Mouse (Mus musculus) forebrain, embryonic 16.5 days (tissue): Measurements from ENCODE around the gene Kif12. TPM values are rescaled to one million over a fixed set of nuclear protein-coding genes. Genes with fewer than 3 reads are reported as not detected.

Source experiments
- ATAC-seq: fragments of 200-750 bp; cut with Nextera tagmentation; 2 replicates; pipeline ENCODE4 v1.8.0; 2017; ENCODE audit warnings: mild to moderate bottlenecking, moderate library complexity
- H3K27ac ChIP-seq: fragments of 300-500 bp; sonication (generic); 2 replicates; pipeline ENCODE4 v1.5.1; 2014; ENCODE audit warnings: low read length, control low read depth
- H3K27me3 ChIP-seq: fragments of 300-500 bp; sonication (generic); replicated peaks from 2 replicates; pipeline ENCODE4 v1.6.1; 2014; ENCODE audit warnings: low read length; ENCODE audit not compliant: control insufficient read depth, insufficient read depth
- H3K36me3 ChIP-seq: fragments of 300-500 bp; sonication (generic); 2 replicates; pipeline ENCODE4 v1.6.1; 2014; ENCODE audit not compliant: control insufficient read depth, insufficient read depth
- H3K4me1 ChIP-seq: fragments of 300-500 bp; sonication (generic); replicated peaks from 2 replicates; pipeline ENCODE4 v1.6.1; 2014; ENCODE audit warnings: low read length; ENCODE audit not compliant: control insufficient read depth, insufficient read depth
- H3K4me2 ChIP-seq: fragments of 300-500 bp; sonication (generic); 2 replicates; pipeline ENCODE4 v1.6.1; 2014; ENCODE audit warnings: mild to moderate bottlenecking, low read length, control low read depth
- H3K4me3 ChIP-seq: fragments of 300-500 bp; sonication (generic); replicated peaks from 2 replicates; pipeline ENCODE4 v1.5.1; 2014; ENCODE audit warnings: mild to moderate bottlenecking, low read length, control low read depth
- H3K9ac ChIP-seq: fragments of 300-500 bp; sonication (generic); replicated peaks from 2 replicates; pipeline ENCODE4 v1.6.1; 2014; ENCODE audit warnings: low read depth, low read length, control low read depth
- H3K9me3 ChIP-seq: fragments of 300-500 bp; sonication (generic); 2 replicates; pipeline ENCODE4 v1.6.1; 2016; ENCODE audit warnings: low read length; ENCODE audit not compliant: control insufficient read depth
- WGBS: fragments of 180-500 bp; shearing (Covaris S2); extraction: QIAGEN DNeasy Blood & Tissue Kit; methylation state at CpG from one replicate; pipeline ENCODE4 v1.1.7; 2014; 5-methylcytosine and 5-hydroxymethylcytosine counted together
- polyA plus RNA-seq: library from polyadenylated mRNA; unstranded; fragments of >200 nt; fragmentation: Nextera tagmentation; extraction: Ambion mirVana; gene quantifications from 2 replicates; pipeline ENCODE4 v1.2.1, GENCODE M21; 2015

Gene Kif12
- polyA plus RNA-seq, 1 experiment from 2014 or later: 0.10 TPM

- Histone ChIP-seq H3K36me3 (no peaks in the 10 kb centered on the region), H3K4me3 (peak within 1 kb of the TSS; percentile 52), H3K4me2 (peak within 1 kb of the TSS; percentile 96), H3K27ac (no peak within 1 kb of the TSS), H3K9ac (no peak within 1 kb of the TSS; the same call in 1 of the 2 replicates), H3K9me3 (no peaks in the 10 kb centered on the region), H3K4me1 (peaks cover 26% of the 10 kb centered on the region), H3K27me3 (peaks cover 34% of the 10 kb centered on the region)
- peak; percentile 27 for ATAC-seq
- under 1% methylated on average over 51 of the region's 61 CpGs for WGBS
Observed at GRCm38 (mm10) chr4:63213907-63214621, 42.1 kb upstream of the Kif12 start, which contains the start of gene Col27a1. TSS of gene Col27a1 (plus strand) at chr4:63214004.

DNA sequence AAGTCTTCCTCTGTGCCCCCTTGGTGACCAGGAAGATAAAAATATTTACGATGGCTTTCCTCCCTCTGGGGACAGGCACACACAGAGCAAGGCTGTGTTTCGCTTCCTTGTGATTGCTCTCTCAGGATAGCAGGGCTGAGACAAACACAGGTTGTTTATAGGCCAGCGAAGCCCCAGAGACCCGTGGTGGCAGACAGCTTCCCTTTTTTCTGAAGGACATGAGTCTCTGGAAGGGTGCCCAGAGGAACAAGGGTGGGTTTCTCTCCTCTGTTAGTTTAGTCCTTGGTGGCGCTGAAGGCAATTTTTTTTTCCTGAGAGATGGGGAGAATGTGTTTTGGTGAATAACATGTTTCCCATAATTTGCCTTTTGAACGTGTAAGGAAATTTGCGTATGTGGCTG, 33.7 kb upstream of the Kif12 start:
- no peaks in the 10 kb centered on the region for H3K27me3 ChIP-seq
- no peaks in the 10 kb centered on the region for H3K9me3 ChIP-seq
- H3K4me3 ChIP-seq: no peak overlapping the region
- ATAC-seq: no peak
- no peaks in the 10 kb centered on the region for H3K36me3 ChIP-seq
- 81% methylated on average over 7 of the region's 7 CpGs for WGBS
- H3K4me2 ChIP-seq: no peak overlapping the region
- no peaks in the 10 kb centered on the region for H3K4me1 ChIP-seq
- H3K9ac ChIP-seq: no peak overlapping the region
- no peak overlapping the region for H3K27ac ChIP-seq

DNA sequence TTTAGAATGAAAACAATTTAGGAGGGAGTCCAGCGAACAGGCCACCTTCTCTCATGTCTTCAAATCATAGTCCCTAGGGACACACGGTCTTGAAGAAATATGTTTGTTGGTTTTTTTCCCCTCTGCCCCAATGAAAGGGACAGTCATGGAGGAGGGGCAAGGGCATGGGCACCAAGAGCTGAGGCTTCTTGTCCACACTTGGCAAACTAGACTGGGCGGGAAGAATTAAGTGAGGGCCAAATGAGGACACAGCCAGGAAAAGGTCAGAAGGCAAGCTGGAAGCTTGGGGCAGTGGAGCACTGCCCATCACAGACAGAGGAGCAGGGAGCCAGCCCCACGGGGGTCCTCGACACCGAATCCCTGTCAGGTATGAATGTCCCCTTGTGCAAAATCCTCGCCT, 31.9 kb upstream of the Kif12 start:
- H3K27ac ChIP-seq: no peak overlapping the region
- no peaks in the 10 kb centered on the region for H3K4me1 ChIP-seq
- ATAC-seq: no peak
- H3K27me3 ChIP-seq: no peaks in the 10 kb centered on the region
- H3K4me2 ChIP-seq: no peak overlapping the region
- no peaks in the 10 kb centered on the region for H3K36me3 ChIP-seq
- no peak overlapping the region for H3K9ac ChIP-seq
- H3K9me3 ChIP-seq: no peaks in the 10 kb centered on the region
- H3K4me3 ChIP-seq: no peak overlapping the region
- 90% methylated on average over 7 of the region's 7 CpGs for WGBS

- 86% methylated on average over 5 of the region's 5 CpGs for WGBS
- Histone ChIP-seq H3K4me1 (no peaks in the 10 kb centered on the region), H3K9ac (no peak overlapping the region), H3K4me3 (no peak overlapping the region), H3K36me3 (no peaks in the 10 kb centered on the region), H3K9me3 (no peaks in the 10 kb centered on the region), H3K27me3 (no peaks in the 10 kb centered on the region), H3K27ac (no peak overlapping the region), H3K4me2 (no peak overlapping the region)
- no peak for ATAC-seq
Observed at GRCm38 (mm10) chr4:63199366-63199765, 27.4 kb upstream of the Kif12 start.

GRCm38 (mm10) chr4:63194366-63194765, 22.4 kb upstream of the Kif12 start:
- 90% methylated on average over 2 of the region's 2 CpGs for WGBS
- no peak overlapping the region for H3K4me3 ChIP-seq
- no peak for ATAC-seq

GRCm38 (mm10) chr4:63191641-63192040, 19.7 kb upstream of the Kif12 start:
- H3K36me3 ChIP-seq: no peaks in the 10 kb centered on the region
- H3K4me1 ChIP-seq: no peaks in the 10 kb centered on the region
- H3K9ac ChIP-seq: no peak overlapping the region
- H3K4me2 ChIP-seq: no peak overlapping the region
- 72% methylated on average over 5 of the region's 5 CpGs for WGBS
- no peak overlapping the region for H3K4me3 ChIP-seq
- H3K27me3 ChIP-seq: no peaks in the 10 kb centered on the region
- H3K27ac ChIP-seq: no peak overlapping the region
- ATAC-seq: no peak
- no peaks in the 10 kb centered on the region for H3K9me3 ChIP-seq

More at GRCm38 (mm10) chr4:63194366-63194765, 22.4 kb upstream of the Kif12 start:
- no peaks in the 10 kb centered on the region for H3K36me3 ChIP-seq
- no peak overlapping the region for H3K27ac ChIP-seq
- H3K27me3 ChIP-seq: no peaks in the 10 kb centered on the region
- H3K4me1 ChIP-seq: no peaks in the 10 kb centered on the region
- no peak overlapping the region for H3K4me2 ChIP-seq
- no peaks in the 10 kb centered on the region for H3K9me3 ChIP-seq
- no peak overlapping the region for H3K9ac ChIP-seq

DNA sequence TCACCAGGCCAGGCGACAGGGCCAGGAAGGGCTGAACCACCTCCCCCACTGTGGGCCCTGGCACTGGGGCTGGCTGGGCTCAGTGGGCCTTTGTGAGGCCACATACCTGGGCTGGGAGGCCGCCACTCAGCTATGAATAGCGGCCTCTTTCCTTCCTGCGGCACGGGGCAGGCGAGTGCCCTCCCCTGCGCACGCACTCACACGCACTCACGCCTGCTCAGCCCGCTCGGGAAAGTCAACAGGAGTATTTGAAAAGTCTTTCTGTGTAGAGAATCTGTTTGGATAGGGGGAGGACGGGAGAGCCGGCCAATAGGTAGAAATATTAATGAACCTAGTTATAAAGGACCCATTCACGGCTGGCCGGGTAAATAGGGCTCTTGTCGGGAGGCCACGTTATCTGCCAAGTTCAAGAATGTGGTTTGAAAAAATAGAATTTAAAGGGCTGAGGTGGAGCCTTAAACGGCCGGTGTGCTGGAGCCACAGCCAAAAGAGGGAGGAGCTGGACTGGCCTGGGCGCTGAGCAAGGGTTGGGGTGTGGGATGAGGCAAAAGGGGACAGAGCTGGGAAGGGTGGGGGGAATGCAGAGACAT, 14.4 kb upstream of the Kif12 start:
- WGBS: 15% methylated on average over 21 of the region's 21 CpGs
- H3K4me3 ChIP-seq: no peak overlapping the region
- ATAC-seq: peak; percentile 57

DNA sequence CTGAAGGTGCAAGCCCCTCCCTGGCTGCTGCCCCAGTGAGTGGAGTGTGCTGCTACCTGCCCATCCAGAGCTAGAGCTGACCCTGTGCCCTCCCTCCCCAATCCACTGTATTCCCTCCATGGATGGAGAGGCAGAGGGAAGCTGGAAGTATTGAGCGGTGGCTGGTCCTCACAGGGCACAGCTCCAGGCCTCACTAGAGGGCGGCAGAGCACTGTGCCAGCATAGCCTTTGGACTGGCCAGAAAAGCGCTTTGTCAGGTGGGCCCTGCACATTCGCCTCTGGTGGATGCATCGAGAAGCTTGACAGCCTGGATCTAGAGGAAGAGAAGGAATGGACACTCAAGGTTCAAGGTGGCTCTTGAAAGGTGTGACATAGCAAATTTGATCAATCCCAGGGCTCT, 9.6 kb upstream of the Kif12 start:
- Histone ChIP-seq H3K27ac (no peak overlapping the region), H3K4me1 (peaks cover 3% of the 10 kb centered on the region; the same call in 1 of the 2 replicates), H3K9me3 (no peaks in the 10 kb centered on the region), H3K9ac (no peak overlapping the region), H3K36me3 (no peaks in the 10 kb centered on the region), H3K4me3 (no peak overlapping the region), H3K4me2 (no peak overlapping the region), H3K27me3 (no peaks in the 10 kb centered on the region)
- ATAC-seq: peak; percentile 86
- 7% methylated on average over 5 of the region's 5 CpGs for WGBS

More for the DNA sequence above, 14.4 kb upstream of the Kif12 start:
- peaks cover 3% of the 10 kb centered on the region; the same call in 1 of the 2 replicates for H3K4me1 ChIP-seq
- no peak overlapping the region for H3K4me2 ChIP-seq
- no peak overlapping the region for H3K9ac ChIP-seq
- H3K27ac ChIP-seq: no peak overlapping the region
- H3K36me3 ChIP-seq: no peaks in the 10 kb centered on the region
- no peaks in the 10 kb centered on the region for H3K27me3 ChIP-seq
- H3K9me3 ChIP-seq: no peaks in the 10 kb centered on the region

DNA sequence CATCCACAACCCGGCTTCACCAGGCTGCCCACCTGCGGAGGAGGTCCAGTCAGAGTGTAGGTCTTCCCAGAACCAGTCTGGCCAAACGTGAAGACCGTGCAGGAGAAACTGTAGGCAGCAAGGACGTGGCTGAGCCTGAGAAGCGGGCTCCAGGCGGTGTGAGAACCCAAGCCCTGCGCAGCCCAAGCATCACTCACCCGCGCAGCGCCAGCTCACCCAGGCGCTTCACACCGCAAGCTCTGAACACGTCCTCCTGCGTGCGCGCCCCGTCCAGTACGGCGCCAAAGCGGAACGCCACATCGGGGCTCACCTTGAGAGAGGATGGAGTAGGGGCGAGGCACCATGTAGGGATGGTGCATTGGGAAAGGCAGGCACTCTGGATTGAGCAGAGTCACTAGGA, 809 bp downstream of the Kif12 start:
- no peak overlapping the region for H3K9ac ChIP-seq
- H3K27me3 ChIP-seq: peaks cover 6% of the 10 kb centered on the region; the same call in 1 of the 2 replicates
- no peaks in the 10 kb centered on the region for H3K36me3 ChIP-seq
- no peak for ATAC-seq
- no peak overlapping the region for H3K27ac ChIP-seq
- H3K4me3 ChIP-seq: no peak overlapping the region
- H3K4me2 ChIP-seq: no peak overlapping the region
- WGBS: 50% methylated on average over 24 of the region's 24 CpGs
- no peaks in the 10 kb centered on the region for H3K9me3 ChIP-seq
- H3K4me1 ChIP-seq: no peaks in the 10 kb centered on the region
